Mouse (Mus musculus) lung, embryonic 15.5 days (tissue): ENCODE measurements at regions not wholly inside any gene's neighbourhood (a gene's known extent, or its start where the extent isn't known, plus 50 kb on each side); places are given as distances from the start of the nearest gene placed in this dataset.
A peak's percentile ranks its signal among the peaks of the same experiment; 100 is the strongest.
"Not testable (repeated sequence)": the region's sequence is repeated elsewhere in the genome, so short reads cannot be mapped to it uniquely, and the experiment has no call there.

Experiments
- ATAC-seq: fragments of 200-750 bp; cut with Nextera tagmentation; 2 replicates; pipeline ENCODE4 v1.8.0; 2017; ENCODE audit warnings: moderate number of reproducible peaks, borderline replicate concordance; ENCODE audit not compliant: low FRiP score, low TSS enrichment; ENCODE audit errors: extremely low read depth
- H3K27ac ChIP-seq: fragments of 300-500 bp; sonication (generic); 2 replicates; pipeline ENCODE4 v1.5.1; 2015; ENCODE audit warnings: moderate library complexity, mild to moderate bottlenecking, inconsistent platforms
- H3K27me3 ChIP-seq: fragments of 300-500 bp; sonication (generic); 2 replicates; pipeline ENCODE4 v1.6.1; 2015; ENCODE audit warnings: inconsistent platforms
- H3K36me3 ChIP-seq: fragments of 300-500 bp; sonication (generic); 2 replicates; pipeline ENCODE4 v1.6.1; 2015; ENCODE audit warnings: inconsistent platforms
- H3K4me1 ChIP-seq: fragments of 300-500 bp; sonication (generic); 2 replicates; pipeline ENCODE4 v1.6.1; 2015; ENCODE audit warnings: inconsistent platforms
- H3K4me2 ChIP-seq: fragments of 300-500 bp; sonication (generic); 2 replicates; pipeline ENCODE4 v1.6.1; 2015; ENCODE audit warnings: inconsistent platforms, mild to moderate bottlenecking, moderate library complexity
- H3K4me3 ChIP-seq: fragments of 300-500 bp; sonication (generic); 2 replicates; pipeline ENCODE4 v1.5.1; 2015; ENCODE audit warnings: mild to moderate bottlenecking, inconsistent platforms
- H3K9ac ChIP-seq: fragments of 300-500 bp; sonication (generic); 2 replicates; pipeline ENCODE4 v1.6.1; 2015; ENCODE audit warnings: inconsistent platforms
- H3K9me3 ChIP-seq: fragments of 300-500 bp; sonication (generic); 2 replicates; pipeline ENCODE4 v1.6.1; 2016; ENCODE audit warnings: inconsistent platforms
- WGBS: fragments of 180-500 bp; shearing (Covaris S2); methylation state at CpG from one replicate; pipeline ENCODE4 v1.1.7; 2015; 5-methylcytosine and 5-hydroxymethylcytosine counted together

DNA sequence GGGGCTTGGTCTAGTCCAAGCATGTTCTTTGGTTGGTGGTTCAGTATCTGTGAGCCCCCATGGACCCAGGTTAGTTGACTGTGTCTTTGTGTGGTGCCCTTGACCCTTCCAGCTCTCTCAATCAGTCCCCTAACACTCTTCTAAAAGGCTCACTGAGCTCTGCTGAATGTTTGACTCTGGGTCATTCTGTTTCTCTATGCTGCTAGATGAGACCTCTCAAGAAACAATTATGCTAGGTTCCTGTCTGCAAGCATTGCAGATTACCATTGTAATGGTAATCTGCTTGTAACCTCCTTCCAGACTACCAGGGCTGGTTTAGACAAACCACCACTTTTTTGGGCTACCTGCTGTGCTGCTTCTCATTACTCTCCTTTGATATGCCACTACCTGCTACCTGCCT is 2863.9 kb downstream of the Gm37988 start:
- Histone ChIP-seq H3K4me3 (no peak overlapping the region), H3K9ac (no peak overlapping the region), H3K4me2 (no peak overlapping the region), H3K27me3 (no peaks in the 10 kb centered on the region), H3K9me3 (no peaks in the 10 kb centered on the region), H3K4me1 (no peaks in the 10 kb centered on the region), H3K36me3 (no peaks in the 10 kb centered on the region), H3K27ac (no peak overlapping the region)
- no peak for ATAC-seq

DNA sequence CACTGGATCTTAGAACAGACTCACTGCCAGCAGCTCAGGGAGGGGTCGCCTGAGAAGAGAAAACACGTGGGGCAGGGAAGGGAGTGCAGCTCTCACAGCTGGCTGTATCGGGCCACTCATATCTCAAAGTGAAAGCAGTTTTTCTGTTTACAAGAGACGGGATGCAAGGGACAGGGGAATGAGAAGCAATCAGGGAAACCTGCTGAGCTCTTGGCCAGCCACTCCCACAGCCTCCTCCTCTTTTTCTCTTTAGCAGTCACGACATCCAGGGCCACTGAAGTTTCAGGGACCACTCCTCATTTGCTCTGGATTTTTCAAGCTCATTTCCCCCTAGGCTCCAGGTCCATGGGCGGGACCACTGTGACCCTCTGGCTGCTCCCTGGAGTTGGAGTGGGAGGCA is 2901.5 kb downstream of the Gm37988 start:
- not testable (repeated sequence) for H3K9ac ChIP-seq, H3K4me3 ChIP-seq, H3K27ac ChIP-seq, H3K9me3 ChIP-seq, H3K4me1 ChIP-seq, ATAC-seq, H3K27me3 ChIP-seq, H3K36me3 ChIP-seq, H3K4me2 ChIP-seq
- WGBS, result 84% methylated on average over 6 of the region's 6 CpGs

DNA sequence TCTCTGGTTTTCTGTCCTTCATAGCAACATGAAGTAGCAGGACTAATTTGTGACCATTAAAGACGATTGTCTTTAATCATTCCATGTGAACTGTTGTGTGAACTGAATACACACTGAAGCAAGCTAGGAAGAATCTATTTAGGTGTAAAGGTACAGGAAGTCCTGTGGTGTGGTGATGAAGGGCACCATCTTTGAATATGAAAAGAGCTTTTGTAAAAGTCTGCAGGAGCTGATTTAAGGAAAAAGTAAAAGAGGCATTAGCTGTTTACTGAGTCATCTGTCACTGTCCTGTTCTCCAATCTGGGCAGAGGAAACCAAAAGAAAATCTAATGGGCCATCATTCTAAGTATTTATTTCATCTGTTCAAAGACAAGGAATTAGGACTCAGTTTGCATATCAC is 2925.0 kb downstream of the Gm37988 start:
- Histone ChIP-seq H3K27me3 (no peaks in the 10 kb centered on the region), H3K4me3 (no peak overlapping the region), H3K4me1 (no peaks in the 10 kb centered on the region), H3K36me3 (no peaks in the 10 kb centered on the region), H3K27ac (no peak overlapping the region), H3K9ac (no peak overlapping the region), H3K4me2 (no peak overlapping the region), H3K9me3 (no peaks in the 10 kb centered on the region)
- ATAC-seq, result no peak
- 49% methylated on average over 1 of the region's 1 CpGs for WGBS

DNA sequence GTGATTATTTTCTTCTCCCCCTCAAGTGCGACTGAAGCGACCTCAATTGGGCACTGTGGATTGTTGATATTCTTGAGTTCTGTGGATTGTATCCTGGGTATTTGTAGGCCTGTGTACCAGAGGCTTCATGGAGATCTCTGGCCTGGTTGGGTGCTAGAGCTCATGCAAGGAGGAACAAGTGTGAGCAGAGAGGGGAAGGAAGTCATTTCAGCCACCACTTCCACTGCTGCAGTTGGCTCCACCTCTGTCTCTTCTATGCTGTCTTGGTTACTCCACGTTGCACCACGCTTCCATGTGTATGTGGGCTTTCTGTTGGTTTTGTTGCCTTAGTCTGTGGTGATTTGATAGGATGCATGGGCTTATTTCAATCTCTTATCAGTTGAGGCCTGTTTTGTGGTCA is 2929.6 kb downstream of the Gm37988 start:
- Histone ChIP-seq H3K9ac (no peak overlapping the region), H3K36me3 (no peaks in the 10 kb centered on the region), H3K27me3 (no peaks in the 10 kb centered on the region), H3K27ac (no peak overlapping the region), H3K4me1 (no peaks in the 10 kb centered on the region), H3K9me3 (no peaks in the 10 kb centered on the region), H3K4me3 (no peak overlapping the region), H3K4me2 (no peak overlapping the region)
- WGBS, result 87% methylated on average over 4 of the region's 4 CpGs
- no peak for ATAC-seq

DNA sequence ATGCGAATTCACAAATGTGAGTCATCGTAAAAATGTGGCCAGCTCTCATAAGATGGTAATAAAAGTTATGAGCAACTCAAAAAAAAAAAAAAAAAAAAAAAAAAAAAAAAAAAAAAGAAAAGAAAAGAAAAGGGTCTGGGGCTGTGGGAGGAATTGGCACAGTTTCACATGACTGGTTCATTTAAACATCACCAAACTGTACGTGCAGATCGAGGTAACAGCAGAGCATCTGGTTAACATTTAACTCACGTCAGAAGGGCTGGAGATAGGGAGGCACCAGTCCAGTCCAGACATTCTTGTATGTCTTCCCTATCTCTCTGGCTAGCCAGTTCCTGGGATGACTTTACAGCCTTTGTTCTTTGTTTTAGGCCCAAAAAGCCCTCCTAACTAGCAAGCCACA is 2938.2 kb downstream of the Gm37988 start:
- Histone ChIP-seq H3K4me3 (no peak overlapping the region), H3K27ac (no peak overlapping the region), H3K27me3 (no peaks in the 10 kb centered on the region), H3K36me3 (no peaks in the 10 kb centered on the region), H3K9me3 (no peaks in the 10 kb centered on the region; the same call in 1 of the 2 replicates), H3K9ac (no peak overlapping the region), H3K4me1 (no peaks in the 10 kb centered on the region), H3K4me2 (no peak overlapping the region)
- 60% methylated on average over 5 of the region's 5 CpGs for WGBS
- no peak for ATAC-seq

DNA sequence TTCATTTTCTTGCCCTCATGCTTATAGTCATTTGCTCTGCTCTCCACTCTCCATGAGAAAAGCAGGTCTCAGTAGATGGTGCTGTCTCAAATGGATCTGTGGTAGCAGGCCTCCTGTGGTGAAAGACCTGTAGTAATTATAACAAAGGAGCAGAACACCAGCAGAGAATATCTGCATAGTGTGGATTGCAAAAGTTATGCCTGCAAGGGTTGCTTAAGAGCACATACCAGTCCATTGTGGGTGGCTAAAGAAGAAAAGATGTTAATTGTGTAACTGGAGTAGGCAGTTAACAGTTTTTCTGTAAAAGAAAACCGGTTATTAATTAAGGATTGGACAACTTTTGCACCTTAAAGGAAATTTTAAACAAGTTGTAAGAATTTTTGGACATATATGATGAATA is 2969.0 kb downstream of the Gm37988 start:
- Histone ChIP-seq H3K9ac (no peak overlapping the region), H3K4me3 (no peak overlapping the region), H3K4me1 (no peaks in the 10 kb centered on the region), H3K4me2 (no peak overlapping the region), H3K9me3 (no peaks in the 10 kb centered on the region), H3K36me3 (no peaks in the 10 kb centered on the region), H3K27me3 (no peaks in the 10 kb centered on the region), H3K27ac (no peak overlapping the region)
- 8% methylated on average over 1 of the region's 1 CpGs for WGBS
- no peak for ATAC-seq

DNA sequence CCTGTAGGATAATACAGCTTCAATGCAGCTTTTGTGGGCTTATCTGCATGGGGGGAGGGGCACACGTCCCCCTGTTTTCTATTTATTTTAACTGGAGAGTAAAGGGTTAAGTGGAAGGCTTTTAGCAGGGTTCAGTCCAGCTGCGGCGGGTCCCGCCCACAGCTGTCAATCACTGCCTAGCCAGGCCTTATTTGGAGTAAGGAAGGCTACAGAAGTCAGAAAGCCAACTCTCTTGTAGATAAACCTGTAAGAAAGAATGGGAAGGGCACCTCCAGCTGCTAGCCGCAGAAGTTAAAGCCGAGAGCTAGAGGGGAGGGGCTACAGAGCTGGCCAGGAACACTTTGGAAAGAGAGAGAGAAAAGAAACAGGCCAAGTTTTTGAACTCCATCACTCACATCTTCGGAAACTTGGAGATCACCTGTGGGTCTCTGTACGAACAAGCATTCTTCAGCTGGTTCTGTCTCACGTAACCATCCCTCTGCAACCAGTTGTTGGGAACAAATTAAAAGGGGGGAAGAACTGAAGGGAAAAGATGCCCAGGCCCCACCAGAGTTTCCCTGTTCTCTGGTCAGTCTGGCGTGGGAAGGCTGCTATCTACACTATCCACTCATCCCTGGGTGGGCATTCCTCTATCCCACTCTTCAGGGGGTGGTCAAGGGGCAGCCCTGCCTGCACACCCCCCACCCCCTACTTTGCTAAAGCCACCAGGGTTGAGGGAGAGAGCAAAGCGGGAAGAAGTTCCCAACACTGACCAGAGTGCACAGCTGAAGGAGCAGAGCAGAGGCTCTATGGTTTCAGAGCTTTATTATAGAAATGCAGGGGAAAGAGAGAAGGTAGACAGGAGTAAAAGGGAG is 2969.7 kb downstream of the Gm37988 start:
- H3K4me1 ChIP-seq, result no peaks in the 10 kb centered on the region
- 6% methylated on average over 11 of the region's 11 CpGs for WGBS
- no peak overlapping the region for H3K9ac ChIP-seq
- H3K4me3 ChIP-seq, result no peak overlapping the region
- ATAC-seq, result no peak
- H3K4me2 ChIP-seq, result 0 out of 2 replicates have a peak overlapping the region, but pooled peaks have one; percentile 2
- no peak overlapping the region for H3K27ac ChIP-seq
- no peaks in the 10 kb centered on the region for H3K36me3 ChIP-seq
- H3K27me3 ChIP-seq, result no peaks in the 10 kb centered on the region
- H3K9me3 ChIP-seq, result no peaks in the 10 kb centered on the region

DNA sequence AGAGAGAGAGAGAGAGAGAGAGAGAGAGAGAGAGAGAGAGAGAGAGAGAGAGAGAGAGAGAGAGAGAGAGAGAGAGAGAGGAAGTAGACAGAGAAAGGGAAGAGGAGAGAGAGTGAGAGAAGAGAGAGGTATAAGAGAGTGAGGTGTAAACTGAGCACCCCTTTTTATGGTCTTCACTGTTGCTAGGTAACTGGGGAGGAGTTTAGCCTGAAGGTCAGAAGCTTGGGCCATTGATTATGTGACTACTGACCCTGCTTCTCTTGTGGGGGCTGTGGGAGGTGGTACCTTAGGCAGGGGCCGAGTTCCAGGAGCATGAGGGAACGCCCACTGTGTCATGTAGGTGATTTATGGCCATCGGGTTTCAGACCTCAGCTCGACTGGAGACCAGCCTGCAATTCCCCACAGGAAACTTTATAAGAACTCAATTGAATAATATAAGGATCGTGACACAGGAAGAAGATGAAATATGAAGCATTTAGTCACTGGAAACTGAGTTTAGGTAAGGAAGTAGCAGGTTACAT is 2970.4 kb downstream of the Gm37988 start:
- 7% methylated on average over 5 of the region's 5 CpGs for WGBS
- not testable (repeated sequence) for H3K36me3 ChIP-seq, H3K9me3 ChIP-seq, H3K9ac ChIP-seq, ATAC-seq, H3K27ac ChIP-seq, H3K4me1 ChIP-seq, H3K4me3 ChIP-seq, H3K4me2 ChIP-seq, H3K27me3 ChIP-seq

DNA sequence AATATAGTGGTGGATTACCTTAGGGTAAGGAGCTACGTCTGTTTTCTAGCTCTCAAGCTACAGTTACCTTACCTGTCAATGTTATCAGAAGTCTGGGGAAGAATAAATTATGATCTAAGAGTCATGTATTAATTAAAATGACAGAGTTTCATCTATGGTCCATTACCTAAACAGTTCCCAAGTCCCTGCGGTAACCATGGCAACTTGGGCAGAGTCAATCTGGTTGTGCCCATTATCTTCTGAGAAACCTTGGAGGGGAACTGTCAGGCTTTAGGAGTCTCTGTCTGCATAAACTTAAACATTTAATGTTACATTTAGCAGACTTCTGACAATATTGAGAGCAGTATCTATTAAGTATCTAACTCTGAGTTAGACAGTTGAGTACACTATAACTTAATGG is 2971.0 kb downstream of the Gm37988 start:
- Histone ChIP-seq H3K4me3 (no peak overlapping the region), H3K36me3 (no peaks in the 10 kb centered on the region), H3K27me3 (no peaks in the 10 kb centered on the region), H3K27ac (no peak overlapping the region), H3K4me1 (no peaks in the 10 kb centered on the region), H3K9ac (no peak overlapping the region), H3K4me2 (no peak overlapping the region), H3K9me3 (no peaks in the 10 kb centered on the region)
- no peak for ATAC-seq
- 51% methylated on average over 2 of the region's 2 CpGs for WGBS

DNA sequence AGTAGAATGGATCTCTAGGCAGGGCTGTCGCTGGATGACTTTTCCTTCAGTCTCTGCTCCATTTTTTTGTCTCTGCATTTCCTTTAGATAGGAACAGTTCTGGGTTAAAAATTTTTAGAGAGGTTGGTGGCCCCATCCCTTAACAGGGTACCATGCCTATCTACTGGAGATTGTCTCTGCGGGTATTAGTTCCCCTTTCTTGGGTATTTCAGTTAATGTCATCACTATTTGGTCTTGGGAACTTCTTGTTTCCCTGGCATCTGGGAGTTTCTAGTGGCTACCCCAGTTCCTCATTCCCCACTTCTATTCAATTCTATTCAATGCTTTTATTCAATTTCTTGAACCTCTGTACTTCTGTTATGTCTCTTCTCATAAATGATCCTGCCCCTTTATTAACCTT is 3016.3 kb downstream of the Gm37988 start:
- Histone ChIP-seq H3K4me1 (no peaks in the 10 kb centered on the region), H3K9me3 (no peaks in the 10 kb centered on the region), H3K27me3 (no peaks in the 10 kb centered on the region), H3K27ac (no peak overlapping the region), H3K4me3 (no peak overlapping the region), H3K36me3 (no peaks in the 10 kb centered on the region), H3K4me2 (no peak overlapping the region), H3K9ac (no peak overlapping the region)
- 84% methylated on average over 2 of the region's 2 CpGs for whole genome bisulfite sequencing
- ATAC-seq, result no peak
